Mouse (Mus musculus): ENCODE measurements around the gene Mxd1. TPM values are rescaled to one million over a fixed set of nuclear protein-coding genes. Genes with fewer than 3 reads are reported as not detected.

The Mxd1 gene
- total RNA-seq, 1 experiment from 2014 or later: 35.1 TPM

GRCm38 (mm10) chr6:86624074-86625030 is 44.6 kb downstream of the Mxd1 start:
- ATAC-seq (replicated peaks in 1 of 2; ENCODE audit: insufficient read depth in 1 of 2, low FRiP score in 2 of 2, low TSS enrichment in 1 of 2, low read depth in 1 of 2, poor library complexity in 2 of 2, severe bottlenecking in 2 of 2): no peak

- no peak for ATAC-seq (replicated peaks in 1 of 2; ENCODE audit: insufficient read depth in 1 of 2, low FRiP score in 2 of 2, low TSS enrichment in 1 of 2, low read depth in 1 of 2, poor library complexity in 2 of 2, severe bottlenecking in 2 of 2)
Measured at GRCm38 (mm10) chr6:86623201-86623600, 45.8 kb downstream of the Mxd1 start.

GRCm38 (mm10) chr6:86615301-86615700 is 53.7 kb downstream of the Mxd1 start:
- ATAC-seq (replicated peaks in 1 of 2; ENCODE audit: insufficient read depth in 1 of 2, low FRiP score in 2 of 2, low TSS enrichment in 1 of 2, low read depth in 1 of 2, poor library complexity in 2 of 2, severe bottlenecking in 2 of 2): peak in 1 of 2 experiments; percentile 23; a peak in 1 of 4 replicates

GRCm38 (mm10) chr6:86610714-86611113 is 58.2 kb downstream of the Mxd1 start:
- ATAC-seq (replicated peaks in 1 of 2; ENCODE audit: insufficient read depth in 1 of 2, low FRiP score in 2 of 2, low TSS enrichment in 1 of 2, low read depth in 1 of 2, poor library complexity in 2 of 2, severe bottlenecking in 2 of 2): no peak

GRCm38 (mm10) chr6:86609235-86609634 is 59.7 kb downstream of the Mxd1 start:
- peak; percentile 40 to 64; a peak in 2 of 4 replicates for ATAC-seq (replicated peaks in 1 of 2; ENCODE audit: insufficient read depth in 1 of 2, low FRiP score in 2 of 2, low TSS enrichment in 1 of 2, low read depth in 1 of 2, poor library complexity in 2 of 2, severe bottlenecking in 2 of 2)

- peak; percentile 83 to 91 for ATAC-seq (replicated peaks in 1 of 2; ENCODE audit: insufficient read depth in 1 of 2, low FRiP score in 2 of 2, low TSS enrichment in 1 of 2, low read depth in 1 of 2, poor library complexity in 2 of 2, severe bottlenecking in 2 of 2)
Measured at GRCm38 (mm10) chr6:86607471-86607870, 61.5 kb downstream of the Mxd1 start.

- no peak for ATAC-seq (replicated peaks in 1 of 2; ENCODE audit: insufficient read depth in 1 of 2, low FRiP score in 2 of 2, low TSS enrichment in 1 of 2, low read depth in 1 of 2, poor library complexity in 2 of 2, severe bottlenecking in 2 of 2)
Measured at GRCm38 (mm10) chr6:86606289-86606688, 62.7 kb downstream of the Mxd1 start.

- ATAC-seq (replicated peaks in 1 of 2; ENCODE audit: insufficient read depth in 1 of 2, low FRiP score in 2 of 2, low TSS enrichment in 1 of 2, low read depth in 1 of 2, poor library complexity in 2 of 2, severe bottlenecking in 2 of 2): no peak
Measured at GRCm38 (mm10) chr6:86605260-86605659, 63.7 kb downstream of the Mxd1 start.

- ATAC-seq (replicated peaks in 1 of 2; ENCODE audit: insufficient read depth in 1 of 2, low FRiP score in 2 of 2, low TSS enrichment in 1 of 2, low read depth in 1 of 2, poor library complexity in 2 of 2, severe bottlenecking in 2 of 2): peak; percentile 93 to 95
Measured at GRCm38 (mm10) chr6:86599951-86600414, 69.0 kb downstream of the Mxd1 start.

- ATAC-seq (replicated peaks in 1 of 2; ENCODE audit: insufficient read depth in 1 of 2, low FRiP score in 2 of 2, low TSS enrichment in 1 of 2, low read depth in 1 of 2, poor library complexity in 2 of 2, severe bottlenecking in 2 of 2): peak in 1 of 2 experiments; percentile 44; a peak in 1 of 4 replicates
Measured at GRCm38 (mm10) chr6:86599197-86599596, 69.8 kb downstream of the Mxd1 start.

- no peak for ATAC-seq (replicated peaks in 1 of 2; ENCODE audit: insufficient read depth in 1 of 2, low FRiP score in 2 of 2, low TSS enrichment in 1 of 2, low read depth in 1 of 2, poor library complexity in 2 of 2, severe bottlenecking in 2 of 2)
Measured at GRCm38 (mm10) chr6:86598742-86599193, 70.2 kb downstream of the Mxd1 start.

Other genes with a start within 250 kb of the Mxd1 start
- gene Gm44790, start 242.5 kb downstream of the Mxd1 start, total RNA-seq (2017): not detected in 2 replicates
- gene C87436, start 230.8 kb downstream of the Mxd1 start, total RNA-seq (2017): 29.6 and 30.8 TPM in 2 replicates
- 84.5 and 121 TPM in 2 replicates for gene Pcbp1, start 142.8 kb downstream of the Mxd1 start, total RNA-seq (2017)
- 0.69 and 6.6 TPM in 2 replicates for gene Asprv1, start 41.0 kb downstream of the Mxd1 start, total RNA-seq (2017)
- gene Snrnp27, start 15.4 kb upstream of the Mxd1 start, total RNA-seq (2017): 83.7 and 90.9 TPM in 2 replicates
- 26.6 and 32.5 TPM in 2 replicates for gene Gmcl1, start 64.2 kb upstream of the Mxd1 start, total RNA-seq (2017)
- gene Anxa4, start 124.4 kb upstream of the Mxd1 start, total RNA-seq (2017): 77.7 and 84.4 TPM in 2 replicates
- gene Aak1, start 180.4 kb upstream of the Mxd1 start, total RNA-seq (2017): 12.2 and 14.2 TPM in 2 replicates